Mouse (Mus musculus) urinary bladder, postnatal 10 days (tissue): Measurements from ENCODE around the gene Pold1.

Source experiments
- DNase-seq: peaks from one replicate; pipeline ENCODE4 v3.0.0; 2022; ENCODE audit warnings: low spot score

Gene Pold1

DNA sequence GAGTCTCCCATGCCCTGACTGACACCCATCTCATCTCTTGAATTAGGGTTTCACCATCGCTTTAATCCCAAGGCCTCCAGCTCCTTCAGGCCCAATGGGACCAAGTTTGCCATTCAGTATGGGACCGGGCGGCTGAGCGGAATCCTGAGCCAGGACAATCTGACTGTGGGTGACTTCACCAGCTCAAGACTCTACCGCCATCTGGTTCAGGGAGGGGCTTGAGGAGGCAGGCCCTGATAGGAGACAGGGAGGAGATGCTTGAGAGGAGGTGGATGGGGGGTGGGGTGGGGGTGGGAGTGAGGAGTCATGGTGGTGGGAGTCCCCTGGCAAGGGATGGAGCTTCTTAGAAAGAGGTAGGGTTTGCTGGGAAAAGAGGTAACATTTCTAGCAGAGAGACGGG is 33.0 kb upstream of the Pold1 start:
- DNase-seq, result no peak

DNA sequence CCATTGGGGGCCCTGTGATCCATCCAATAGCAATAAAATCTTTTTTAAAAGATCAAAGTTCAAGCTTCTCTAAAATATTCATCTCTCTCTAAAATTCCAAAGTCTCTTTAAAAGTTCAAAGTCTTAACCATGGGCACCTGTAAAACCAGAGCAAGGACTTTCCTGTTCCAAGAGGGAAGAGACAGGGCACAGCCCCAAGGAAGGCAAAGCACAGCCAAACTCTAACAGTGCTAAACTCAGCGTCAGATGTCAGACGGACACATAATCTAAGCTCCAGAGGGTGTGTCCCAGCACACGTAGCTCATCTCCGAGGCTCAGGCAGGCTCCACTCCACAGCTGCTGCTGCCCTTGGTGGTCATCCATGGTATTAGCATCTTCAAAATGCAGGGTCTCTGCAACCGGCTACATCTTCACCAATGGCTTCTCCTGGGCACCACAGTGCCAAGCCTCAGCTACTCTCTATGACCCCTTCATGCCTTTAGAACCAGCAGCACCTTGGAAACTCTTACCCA is 27.7 kb upstream of the Pold1 start:
- no peak for DNase-seq

DNA sequence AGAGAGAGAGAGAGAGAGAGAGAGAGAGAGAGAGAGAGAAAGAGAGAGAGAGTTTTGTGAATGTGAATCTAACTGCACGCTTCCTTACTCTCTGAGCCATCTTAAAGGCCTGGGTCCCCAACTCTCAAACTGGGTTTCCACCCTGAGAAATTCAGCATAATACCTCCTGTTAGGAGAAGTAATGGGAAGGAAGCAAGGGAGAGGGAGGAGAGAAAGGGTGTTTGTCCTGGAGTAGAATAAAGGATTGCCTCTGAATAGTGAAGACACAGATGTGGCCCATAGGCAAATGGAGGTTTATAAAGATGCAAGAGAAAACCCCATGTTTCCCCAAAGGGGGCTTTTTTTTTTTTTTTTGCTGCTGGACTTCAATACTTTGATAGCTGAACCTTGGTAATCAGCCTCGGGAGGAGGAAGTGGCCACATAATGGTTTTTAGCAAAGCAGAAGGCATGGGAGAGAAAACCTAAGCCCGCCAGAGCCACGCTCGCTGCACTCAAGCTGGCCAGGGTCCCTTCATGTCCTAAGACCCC is 24.4 kb upstream of the Pold1 start:
- DNase-seq, result no peak

DNA sequence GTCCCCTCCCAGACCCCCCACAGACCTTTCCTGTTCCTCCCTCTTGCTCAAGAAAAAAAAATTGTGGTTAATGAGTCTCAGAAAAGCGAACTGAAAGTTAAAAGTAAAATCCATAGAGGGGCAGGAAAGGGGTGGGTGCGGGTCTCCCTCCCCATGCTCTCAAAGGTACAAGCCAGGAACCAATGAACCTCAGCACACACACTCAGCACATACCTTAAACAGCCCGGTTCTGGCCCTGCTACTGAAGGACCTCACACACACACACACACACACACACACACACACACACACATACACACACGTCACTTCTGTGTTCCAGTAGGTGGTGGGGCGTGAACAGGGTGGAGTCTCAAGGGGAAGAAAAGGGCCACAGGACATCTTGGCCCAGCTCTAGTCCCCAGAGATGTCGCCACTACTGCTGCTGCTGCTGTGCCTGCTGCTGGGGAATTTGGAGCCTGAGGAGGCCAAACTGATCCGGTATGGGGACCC is 23.6 kb upstream of the Pold1 start, which contains the start of gene Napsa:
TSS of gene Napsa (plus strand) at position 168 of the 489 bp plus-strand sequence.
- DNase-seq, result no peak

DNA sequence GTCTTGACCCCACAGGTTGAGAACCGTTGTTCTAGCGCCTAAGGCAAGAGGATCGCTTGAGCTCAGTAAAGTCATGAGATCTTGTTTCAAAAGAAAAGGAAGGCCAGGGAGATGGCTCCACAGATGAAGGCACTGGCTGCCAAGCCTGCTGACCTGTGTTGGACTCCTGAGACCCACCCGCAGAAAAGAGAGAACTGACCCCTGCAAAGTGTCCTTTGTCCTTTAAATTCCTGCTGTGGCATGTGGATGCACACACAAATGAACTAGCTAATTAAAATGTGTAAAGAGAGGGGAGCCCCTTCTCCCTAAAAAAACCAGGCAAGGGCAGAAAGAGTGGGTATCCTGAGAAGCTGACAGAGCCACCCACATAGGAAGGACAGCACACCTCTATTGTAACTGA is 23.2 kb upstream of the Pold1 start:
- DNase-seq, result no peak

DNA sequence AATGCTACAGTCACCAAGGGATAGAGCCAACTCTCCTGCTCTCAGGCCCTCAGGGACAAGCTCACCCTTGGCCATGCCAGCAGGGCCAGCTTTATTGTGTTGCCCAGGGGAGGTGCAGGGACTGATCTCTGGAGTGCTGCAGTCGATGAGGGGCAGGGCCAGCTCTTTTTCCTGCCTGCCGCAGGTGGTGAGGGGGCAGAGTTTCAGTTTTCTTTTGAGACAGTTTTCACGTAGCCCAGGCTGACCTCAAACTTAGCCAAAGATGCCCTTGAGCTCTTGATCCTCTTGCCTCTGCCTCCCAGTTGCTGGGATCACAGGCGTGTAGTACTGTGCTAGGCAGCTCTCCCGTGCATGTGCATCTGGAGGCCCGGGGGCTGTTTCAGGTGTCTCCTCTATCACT is 22.3 kb upstream of the Pold1 start:
- DNase-seq, result no peak

DNA sequence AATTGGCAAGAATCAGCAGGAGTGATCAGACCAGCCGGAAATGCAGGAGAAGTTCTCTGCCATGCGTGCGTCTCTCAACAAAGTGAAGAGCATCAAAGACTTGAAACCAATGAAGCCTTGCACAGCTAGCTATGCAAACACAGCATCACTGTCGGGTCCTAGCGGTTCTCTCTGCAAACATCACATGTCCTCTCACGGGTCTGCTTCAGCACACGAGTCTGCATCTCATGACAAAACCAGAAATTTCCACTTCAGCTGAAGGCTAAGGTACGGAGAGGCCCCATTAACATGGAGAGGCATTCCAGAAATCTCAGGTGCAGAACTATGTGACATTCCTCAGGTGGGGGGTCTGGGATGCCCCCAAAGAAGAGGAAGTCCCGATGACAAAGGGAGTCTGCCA is 20.2 kb upstream of the Pold1 start:
- DNase-seq, result no peak

DNA sequence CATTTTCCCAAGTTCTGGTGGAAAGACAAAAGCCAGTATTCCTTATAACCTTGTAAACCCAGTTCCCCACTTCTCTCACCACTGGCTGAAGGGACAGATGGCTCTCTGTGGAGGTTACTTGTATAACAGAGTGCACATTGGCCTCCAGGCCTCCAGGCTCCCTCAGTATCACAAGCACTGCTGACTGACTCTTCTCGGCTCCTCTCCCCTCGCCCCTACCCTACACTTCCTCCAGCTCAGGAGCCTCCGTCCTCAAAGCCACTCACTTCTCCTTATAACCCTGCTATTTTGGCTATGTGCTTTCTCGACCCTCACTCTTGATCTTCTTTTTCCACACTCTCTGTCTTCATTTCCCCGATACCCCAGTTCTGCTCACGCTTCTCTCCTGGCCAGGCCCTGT is 16.8 kb upstream of the Pold1 start:
- DNase-seq, result no peak

DNA sequence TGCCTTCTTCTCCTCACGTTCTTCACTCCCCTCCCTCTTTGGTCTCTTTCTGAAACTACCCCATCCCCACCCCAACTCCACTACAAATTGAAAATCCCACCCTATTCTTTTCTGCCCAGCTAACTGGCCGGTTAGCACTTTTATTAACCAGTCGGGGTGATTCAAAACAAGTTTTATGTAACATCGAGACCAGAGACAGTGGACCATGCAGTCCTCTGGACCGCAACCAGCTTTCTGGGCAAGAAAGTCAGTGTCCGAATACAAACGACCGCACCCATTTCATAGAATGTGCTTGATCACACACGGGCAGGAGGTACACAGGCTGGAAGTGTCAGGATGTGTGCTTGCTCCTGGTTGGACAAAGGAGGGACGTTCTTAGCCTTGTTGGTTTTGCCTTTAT is 15.8 kb upstream of the Pold1 start:
- no peak for DNase-seq

DNA sequence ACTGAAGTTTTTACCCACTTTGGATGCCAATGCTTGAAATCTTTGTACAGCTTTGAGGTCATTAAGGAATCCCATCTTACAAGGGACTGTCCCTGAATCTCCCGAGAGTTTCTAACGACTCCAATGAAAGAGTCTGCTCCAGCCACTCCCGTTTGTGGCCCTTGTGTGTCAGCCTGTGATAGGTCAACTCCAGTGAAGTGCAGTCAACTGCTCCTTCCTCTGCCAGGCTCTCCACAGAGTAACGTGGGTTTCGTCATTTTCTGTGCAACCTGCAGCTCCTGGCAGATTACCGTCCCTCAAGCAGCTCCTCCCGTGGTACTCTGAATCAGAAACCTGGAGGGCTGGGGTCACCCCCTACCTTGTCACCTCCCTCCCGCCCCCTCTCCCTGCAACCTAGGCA is 14.6 kb upstream of the Pold1 start:
- no peak for DNase-seq

DNA sequence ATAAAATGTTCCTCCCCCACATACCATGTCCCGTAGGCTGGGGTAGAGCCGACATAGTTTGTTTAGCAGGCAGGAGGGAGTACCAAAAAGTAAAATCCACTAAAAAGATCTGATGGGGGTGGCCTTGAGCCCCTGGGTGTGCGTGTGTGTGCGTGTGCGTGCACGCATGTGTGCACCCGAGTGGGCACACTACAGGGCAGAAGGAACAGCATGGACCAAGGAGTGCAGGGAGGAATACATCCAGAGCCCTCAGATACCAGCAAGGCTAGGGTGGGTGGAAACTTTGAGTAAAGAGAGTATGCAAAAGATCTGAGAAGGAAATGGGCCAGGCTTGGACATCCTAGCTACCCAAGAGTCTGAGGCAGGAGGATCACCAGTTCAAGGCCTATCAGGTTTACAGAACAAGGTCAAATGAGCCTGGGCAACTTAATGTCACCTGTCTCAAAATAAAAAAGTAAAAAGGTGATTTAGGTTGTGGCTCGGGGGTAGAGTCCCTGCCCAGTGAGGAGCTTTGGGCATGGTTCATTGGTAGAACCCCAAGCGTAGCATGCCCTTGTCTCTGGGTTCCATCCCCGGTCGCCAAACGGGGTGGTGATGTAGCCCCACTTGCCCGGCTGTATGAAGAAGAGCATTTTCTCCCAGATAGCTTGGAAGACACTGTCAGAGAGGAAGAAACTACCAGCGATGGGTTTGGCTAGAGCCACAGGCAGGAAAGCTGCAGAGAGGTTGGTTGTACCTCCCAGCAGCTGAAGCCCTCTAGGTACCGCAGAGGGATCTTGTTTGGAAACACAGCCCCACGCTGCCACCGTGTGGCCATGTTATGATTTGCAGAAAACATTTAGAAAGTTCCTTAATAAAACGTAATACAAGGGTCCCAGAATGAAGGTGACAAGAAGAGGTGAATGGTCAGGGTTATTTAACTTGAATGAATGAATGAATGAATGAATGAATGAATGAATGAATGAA is 12.1 kb upstream of the Pold1 start:
- DNase-seq, result no peak

DNA sequence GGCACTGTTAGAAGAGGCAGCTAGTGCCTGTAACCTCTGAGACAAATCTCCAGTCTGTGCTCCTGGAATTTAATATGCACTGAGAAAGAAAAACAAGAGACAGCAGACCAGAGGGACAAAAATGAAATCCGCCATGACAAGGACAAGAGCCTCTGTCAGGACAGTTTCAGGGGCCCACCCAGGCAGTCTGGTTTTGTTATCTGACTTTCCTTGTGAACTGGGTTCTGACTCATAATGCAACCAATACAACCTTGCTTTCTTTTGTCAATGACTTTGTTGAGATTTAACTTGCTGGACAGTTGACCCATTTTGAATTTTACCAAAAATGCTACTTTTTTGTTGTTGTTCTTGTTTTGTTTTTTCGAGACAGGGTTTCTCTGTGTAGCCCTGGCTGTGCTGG is 9.0 kb upstream of the Pold1 start:
- no peak for DNase-seq

DNA sequence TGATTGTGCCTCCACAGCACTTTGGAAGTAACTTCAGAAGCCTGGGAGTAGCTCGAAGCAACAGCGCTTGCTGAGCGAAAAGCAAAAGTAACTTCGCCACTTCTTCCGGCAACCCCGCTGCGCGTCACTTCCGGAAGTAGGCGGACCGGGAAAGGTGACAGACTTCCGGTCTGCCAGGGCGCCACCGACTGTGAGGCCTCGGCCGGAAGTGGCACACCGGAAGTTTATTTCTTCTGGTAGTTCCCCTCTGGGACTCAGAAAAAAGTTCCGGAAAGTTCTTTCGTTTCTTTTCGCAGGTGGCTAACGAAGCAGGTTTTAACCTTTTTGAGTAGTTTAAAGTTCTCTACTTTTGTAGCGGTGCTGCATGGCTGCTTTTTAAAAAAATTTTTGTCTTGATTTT is 5.2 kb upstream of the Pold1 start, which contains the start of gene Nr1h2:
TSS of gene Nr1h2 (minus strand) at position 126 of the 400 bp plus-strand sequence.
- DNase-seq, result peak; percentile 91

DNA sequence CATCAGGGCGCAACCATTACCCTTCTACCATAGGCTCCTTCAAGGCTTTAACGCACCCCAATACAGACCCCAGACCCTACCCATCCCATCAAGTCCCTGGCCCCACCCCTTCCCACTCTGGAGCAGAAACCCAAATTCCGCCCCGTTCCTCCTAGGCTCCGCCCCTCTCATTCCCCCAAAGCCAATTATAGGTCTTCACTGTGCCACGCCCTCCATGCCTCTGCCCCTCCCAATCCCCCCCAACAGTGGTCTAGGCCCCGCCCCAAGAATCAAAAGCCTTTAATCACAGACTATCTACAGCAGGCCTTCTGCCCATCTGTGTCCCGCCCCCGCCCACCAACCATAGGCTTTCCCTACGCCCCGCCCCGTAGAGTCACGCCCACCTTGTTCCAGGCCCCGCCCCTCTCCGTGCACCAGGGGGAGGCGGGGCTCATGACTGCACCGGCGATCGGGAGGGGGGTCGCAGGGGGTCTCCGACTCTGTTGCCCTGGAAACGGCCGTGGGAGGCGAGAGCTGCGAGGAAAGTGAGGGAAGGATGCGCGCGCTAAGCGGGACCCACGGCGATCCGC is 4.6 kb upstream of the Pold1 start:
- peak; percentile 53 for DNase-seq

DNA sequence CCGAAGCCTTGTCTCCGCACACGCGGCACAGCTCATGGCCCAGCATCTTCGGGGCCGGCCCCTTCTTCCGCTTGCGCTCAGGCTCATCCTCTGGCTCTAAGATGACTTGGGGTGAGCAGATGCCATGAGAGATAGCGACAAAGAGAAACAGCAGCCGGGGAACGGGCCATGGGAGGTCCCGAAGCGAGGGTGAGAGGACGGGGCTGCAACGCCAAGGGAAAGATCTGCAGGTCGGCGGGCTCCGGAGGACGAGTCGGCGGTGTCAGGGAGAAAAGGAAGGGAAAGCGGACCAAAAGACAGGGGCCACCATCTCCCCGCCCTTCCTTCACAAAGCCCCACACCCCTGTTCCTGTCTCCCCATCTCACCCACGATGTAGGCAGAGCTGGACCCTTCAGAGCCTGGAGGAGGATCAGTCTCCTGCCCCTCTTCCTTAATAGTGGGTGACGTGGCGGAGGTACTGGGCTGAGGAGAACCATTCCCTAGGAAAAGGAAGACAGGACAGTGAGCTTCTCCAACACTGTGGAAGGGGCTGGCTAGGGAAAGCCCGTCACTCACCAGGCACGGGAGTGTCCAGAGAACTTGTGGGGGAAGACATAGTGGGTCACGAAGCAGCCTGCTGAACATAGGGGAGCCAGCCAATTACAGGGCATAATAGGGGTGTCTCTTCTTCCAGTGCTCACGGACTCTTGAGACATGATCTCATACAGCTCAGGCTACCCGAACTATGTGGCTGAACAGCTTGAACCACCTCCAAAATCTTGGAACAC is 3.7 kb upstream of the Pold1 start:
- DNase-seq, result no peak

DNA sequence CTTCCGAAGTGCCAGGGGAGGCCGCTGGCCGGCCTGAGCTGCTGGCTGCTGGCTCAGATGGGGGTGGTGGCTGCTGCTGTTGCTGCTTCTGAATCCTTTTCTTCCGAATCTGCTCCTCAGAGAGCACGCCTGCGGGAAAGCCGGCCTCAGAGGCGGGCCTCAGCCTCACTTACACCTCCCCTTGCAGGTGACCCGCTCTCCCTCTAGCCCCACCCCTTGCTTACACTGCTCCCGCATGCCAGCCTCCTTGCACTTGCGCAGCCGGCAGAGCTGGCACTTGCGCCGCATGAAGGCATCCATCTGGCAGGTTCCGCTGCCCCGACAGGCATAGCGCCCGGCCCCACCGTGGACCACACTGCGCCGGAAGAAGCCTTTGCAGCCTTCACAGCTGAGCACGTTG is 3.1 kb upstream of the Pold1 start:
- DNase-seq, result no peak

DNA sequence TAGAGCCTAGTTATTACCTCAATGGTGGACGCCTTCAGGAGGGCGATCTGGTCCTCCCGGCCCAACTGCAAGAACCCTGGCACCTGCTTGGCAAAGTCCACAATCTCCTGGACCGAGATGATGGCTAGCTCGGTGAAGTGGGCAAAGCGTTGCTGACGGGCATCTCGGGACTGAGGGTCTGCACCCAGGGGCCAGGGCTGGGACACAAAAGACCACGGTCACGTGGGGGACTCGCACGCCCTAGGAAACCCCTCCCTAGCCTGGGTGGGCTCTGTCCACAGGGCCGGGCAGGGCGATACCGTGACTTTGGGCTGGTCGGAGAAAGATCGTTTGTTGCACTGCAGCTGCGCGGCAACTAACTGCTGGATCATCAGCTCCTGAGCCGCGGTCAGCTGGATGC is 2.7 kb upstream of the Pold1 start:
- DNase-seq, result no peak

DNA sequence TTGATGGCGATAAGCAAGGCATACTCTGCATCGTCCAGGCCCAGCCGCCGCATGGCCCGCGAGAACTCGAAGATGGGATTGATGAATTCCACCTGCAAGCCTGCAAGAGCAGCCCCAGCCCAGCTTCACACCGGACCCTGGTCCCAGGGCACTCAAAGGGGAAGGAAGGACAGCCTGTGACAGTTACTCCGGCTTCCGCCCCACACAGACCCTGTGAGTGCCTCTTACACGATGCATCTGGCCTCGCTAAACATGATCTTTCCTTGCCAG is 1.7 kb upstream of the Pold1 start:
- DNase-seq, result no peak

DNA sequence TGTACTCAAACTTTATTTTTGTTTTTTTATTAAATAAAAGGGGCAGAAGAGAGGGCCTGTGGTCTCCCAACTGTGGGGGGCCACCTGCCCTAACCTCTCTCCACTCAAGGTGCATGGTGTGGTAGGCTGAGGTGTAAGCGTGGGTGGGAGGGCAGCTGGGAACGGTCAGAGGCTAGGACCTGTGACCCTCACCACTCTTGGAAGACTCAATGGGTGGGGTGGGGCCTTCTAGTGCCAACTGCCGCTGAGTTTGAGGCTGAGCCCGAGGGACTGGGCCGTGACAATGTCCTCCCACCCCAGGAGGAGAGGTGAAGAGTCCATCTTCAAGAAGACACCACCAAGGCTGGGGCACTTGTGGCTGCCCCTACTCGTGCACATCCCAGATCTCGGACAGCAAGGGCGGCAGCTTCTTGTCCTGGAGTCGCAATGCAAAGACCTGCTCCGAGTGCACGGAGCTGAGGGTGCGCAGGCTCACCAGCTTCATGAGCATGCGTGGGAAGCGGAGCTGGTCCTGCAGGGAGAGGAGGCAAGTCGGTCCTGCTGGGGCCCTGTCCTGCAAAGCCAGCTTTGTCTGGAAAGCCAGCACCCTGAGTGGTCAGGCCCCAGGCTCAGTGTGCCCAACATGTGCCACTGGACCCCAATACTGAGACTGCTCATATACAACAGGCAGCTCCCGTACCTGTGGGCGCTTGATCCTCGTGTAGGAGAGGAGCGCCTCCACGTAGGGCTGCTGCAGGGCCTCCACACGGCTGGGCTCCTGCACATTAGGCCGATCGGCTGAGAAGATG is 1.2 kb upstream of the Pold1 start:
- DNase-seq, result no peak

DNA sequence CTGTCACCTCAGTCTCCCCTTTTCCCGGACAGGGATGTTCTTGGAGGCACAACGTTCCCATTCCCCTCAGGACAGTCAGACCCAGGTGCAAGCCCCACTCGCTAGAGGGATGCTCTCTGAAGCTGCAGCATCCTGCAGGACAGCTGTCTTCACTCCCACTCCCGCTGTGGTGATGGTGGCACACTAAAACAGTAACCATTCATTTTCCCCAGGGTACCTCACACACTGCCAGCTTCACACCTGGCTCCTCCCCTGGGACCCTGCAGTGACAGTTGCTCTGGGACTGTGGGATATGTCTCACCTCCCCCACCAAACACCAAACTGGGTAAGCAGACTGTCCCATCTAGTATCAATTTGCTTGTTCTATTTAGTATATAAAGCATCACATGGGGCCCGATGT is 924 bp downstream of the Pold1 start:
- DNase-seq, result no peak

DNA sequence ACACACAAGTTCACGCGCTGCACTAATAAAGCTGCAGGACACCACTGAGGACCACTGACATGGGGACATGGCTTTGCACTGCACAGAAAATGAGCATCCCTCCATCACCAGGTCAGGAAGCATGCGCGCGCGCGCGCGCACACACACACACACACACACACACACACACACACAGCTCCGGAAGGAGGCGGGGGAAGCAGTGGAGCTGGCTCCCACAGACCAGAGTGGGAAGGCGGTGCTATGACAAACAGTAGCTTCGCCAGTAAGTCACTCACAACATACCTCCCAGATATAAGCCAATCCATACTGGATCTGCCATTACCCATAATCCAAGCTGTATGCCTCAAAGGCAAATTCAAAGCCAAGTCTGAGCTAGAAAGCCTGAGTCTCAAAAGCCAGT is 1.6 kb downstream of the Pold1 start:
- DNase-seq, result no peak

DNA sequence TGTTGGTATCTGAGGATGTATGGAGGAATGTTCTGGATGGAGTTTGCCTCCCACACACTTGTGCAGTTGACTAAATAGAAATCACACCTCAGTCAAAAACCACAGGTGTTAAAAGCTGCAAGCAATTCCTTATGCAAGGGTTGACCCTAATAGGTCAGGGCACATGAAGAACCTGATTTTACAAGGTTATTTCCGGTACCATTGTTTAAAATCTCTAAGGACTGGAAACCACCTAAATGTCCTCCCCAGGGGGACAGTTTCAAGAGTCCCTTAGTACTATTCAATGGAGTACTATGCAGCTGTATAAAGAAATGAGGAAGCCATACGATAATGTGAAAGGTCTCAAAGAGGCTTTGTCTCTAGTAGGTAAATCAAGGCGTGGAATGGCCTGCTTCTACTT is 2.4 kb downstream of the Pold1 start:
- DNase-seq, result no peak
